Mouse (Mus musculus): ENCODE measurements around the gene Iqca.

Gene Iqca

DNA sequence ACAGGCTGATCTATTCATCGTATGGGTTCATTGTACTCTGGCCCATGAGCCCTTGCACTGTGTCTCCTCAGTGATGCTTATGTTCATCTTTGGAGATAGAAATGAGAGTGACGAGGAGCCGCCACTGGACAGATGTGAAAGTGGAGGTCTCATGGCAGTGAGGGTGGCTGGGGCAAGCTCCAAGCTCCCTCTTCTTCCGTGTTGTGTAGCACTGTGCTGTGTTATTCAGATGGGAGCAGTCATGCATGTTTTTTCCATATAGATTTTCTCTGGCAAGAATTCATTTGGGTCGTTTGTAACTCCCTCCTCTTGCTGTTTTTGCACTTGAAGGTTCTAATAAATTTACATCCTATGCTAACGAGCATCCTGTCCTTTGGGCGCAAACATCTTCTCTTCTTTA lies 21.2 kb downstream of the Iqca start:
- DNase-seq: no peak

DNA sequence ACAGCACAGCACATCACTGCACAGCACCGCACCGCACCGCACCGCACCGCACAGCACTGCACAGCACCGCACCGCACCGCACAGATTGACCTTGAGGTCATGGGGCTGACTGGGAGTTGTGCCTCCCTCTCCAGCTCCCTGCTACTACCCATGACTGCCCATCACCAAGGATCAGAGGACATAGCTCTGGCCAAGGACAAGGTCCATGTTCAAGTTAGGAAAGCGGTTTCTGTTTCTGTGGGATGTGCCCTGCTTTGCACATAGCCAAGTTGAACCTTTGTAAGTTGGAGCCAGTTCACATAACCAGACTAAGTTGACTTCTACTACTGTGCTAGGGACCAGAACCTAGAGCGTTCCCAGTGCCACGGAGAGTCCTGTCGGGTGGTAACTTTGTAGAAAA lies 28.6 kb downstream of the Iqca start:
- no peak for DNase-seq

DNA sequence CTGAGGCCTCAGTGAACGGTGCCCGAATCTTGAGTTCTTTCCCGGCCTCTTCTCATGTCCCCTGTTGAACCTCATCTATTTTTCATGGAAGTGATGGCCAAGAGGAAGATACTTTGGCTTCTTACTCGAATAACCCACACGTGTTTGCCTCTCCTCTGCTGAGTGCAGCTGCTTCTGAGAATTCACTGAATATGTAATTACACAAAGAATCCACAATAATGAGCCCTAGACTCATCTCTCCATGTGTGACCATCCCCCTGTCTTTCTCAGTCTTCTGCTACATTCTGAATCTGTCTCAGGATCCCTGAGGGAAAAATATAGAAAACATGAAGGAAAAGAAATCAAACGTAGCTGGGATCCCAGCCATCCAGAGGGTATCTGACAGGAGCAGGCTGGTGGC lies 32.5 kb downstream of the Iqca start:
- DNase-seq: no peak

DNA sequence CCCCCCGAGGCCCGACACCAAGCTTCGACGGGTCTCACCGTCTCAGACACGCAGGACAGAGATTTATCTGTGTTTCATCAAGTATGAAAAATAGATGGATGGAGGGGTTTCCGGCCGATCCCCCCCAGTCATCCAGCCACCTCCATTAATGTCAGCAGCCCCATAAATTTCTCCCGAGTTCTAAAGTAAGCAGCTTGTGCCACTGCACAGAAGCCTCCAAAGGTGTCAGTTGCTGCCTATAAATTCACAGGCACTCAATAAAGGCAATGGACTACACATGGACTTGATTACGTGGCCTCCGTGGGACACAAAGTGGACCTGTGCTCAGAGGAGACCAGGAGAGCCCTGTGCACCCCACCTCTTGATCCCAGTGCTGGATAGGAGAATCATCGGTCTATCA lies 34.0 kb downstream of the Iqca start:
- no peak for DNase-seq

DNA sequence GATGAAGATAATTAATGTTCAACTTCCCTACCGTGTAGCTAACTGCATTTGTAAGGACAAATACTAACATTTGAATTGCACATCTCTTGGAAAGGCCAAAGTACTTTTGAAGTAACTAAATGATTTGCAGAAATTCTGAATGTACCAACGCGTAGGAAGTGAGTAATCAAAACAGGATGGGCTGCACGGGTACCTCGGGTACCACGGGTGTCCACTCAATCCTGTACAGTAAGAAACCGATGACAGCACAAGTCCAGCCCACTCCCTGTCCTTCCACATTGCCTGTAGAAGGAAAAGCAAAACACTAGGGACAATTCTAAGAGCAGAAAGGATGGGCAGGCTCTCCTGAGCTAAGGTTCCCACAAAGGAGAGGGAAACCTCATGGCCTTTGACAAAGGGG lies 36.0 kb downstream of the Iqca start:
- DNase-seq: no peak

DNA sequence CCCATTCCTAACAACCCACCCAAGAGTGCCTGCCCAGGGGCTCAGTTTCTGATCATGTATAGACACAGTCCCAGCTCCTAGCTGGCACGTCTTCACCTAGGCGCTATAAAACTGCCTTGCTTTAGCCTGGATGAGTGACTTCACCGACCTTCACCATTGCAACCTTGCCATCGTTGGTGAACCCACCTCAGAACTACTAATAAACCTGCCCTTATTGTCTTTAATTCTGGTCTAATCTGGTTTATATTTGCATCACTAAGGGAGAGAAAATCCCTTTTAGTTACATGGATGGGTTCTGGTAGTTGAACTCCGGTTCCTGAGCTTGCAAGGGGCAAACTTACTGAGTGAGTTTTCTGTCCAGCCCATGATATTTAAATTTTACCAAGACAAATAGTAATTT lies 38.6 kb downstream of the Iqca start:
- no peak for DNase-seq

DNA sequence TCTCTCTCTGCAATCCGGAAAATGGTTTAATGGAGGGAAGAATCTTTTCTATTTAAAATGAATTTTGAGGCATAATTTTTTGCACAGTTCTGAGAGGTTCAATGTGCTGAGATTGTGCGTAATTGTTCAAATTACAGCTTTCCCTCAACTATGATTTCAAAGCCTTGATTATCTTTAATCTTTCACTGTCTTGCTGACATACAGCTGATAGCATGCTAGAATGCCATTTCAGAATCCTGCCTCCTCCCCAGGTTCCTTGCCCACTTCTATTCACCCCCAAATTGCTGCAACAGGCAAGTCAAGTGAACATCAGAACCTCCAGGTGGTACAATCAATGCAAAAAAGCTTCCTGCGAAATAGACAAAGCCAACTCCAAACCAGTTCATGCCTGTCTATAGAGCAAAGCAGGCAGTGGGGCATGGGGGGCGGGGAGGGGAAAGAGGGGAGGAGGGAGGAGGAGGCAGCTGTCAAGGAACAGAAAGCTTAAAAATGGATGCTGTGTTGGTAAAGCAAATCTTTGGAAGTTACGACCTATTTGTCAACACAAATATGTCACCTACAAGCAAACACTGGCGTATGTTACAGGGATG lies 39.5 kb downstream of the Iqca start:
- no peak for DNase-seq

DNA sequence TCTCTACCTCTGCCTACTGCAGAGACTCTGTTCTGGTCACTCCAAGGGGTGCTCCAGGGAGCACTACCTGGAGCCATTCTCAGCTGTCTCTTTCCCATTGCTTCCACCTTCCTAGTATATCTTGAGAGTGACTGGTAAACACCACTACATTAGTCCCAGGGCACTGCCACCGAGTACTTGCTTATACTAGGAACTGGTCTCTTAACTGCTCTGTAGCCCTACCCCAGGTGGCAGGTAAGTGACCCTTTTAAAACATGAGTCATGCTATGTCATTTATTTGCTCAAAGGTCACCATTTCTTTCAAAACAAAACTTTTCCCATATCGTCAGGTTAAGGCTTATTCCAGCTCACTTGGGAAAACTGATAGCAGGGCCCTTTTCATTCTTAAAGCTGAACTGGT lies 40.5 kb downstream of the Iqca start:
- DNase-seq: no peak

DNA sequence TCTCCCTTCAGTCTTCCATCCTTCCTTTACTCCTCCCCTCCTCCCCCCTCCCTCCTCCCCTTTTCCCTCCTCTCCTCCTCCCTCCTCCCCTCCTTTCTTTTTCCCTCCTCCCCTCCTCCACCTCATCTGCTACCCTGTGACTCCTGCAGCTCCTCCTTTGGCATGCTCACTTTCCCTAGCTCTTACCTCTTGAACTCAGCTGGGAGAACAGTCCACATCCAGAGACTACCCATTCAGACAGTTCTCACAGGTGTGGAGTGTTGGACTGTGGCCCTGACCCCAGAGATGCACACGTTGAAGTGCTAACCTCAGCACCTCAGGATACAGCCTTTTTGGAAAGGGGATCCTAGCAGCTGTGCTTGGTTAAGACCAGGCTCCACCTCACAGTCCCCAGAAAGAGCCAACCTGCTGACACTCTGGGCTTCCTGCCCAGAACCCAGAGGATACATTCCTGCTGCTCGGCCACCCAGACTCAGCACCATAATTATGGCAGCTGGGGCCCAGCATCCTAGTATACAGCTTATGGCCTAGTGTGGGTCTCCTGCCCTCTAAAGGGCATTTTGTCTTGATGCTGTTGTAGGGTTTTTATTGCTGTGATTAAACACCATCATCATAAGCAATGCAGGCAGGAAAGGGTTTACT lies 41.9 kb downstream of the Iqca start:
- no peak for DNase-seq

DNA sequence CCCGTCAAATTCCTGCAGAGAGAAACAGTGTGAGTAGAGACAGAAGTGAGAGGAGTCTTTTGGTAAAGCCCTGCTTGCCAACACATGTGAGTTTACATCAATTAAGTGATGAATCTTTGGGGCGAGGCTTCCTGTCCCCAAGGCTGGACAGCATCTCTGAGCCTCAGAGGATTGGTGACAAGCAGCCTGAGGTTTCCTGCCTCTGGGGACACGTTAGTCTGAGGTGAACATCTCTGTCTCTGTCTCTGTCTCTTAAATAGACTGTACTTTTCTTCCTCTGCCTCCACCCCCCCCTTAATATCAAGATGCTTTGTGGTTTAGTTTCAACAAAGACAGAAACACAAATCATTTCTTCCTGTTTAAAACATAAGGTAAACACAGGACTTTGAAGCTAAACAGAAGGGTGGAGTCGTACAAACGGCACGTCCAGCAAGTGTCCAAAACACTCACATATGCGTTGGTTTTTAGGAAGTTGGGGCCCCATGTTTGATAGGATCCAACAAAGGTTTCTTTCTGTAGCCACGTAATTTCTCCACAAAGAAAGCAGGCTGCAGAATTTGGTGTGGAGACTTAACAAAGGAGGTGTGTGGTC lies 49.2 kb downstream of the Iqca start:
- no peak for DNase-seq

DNA sequence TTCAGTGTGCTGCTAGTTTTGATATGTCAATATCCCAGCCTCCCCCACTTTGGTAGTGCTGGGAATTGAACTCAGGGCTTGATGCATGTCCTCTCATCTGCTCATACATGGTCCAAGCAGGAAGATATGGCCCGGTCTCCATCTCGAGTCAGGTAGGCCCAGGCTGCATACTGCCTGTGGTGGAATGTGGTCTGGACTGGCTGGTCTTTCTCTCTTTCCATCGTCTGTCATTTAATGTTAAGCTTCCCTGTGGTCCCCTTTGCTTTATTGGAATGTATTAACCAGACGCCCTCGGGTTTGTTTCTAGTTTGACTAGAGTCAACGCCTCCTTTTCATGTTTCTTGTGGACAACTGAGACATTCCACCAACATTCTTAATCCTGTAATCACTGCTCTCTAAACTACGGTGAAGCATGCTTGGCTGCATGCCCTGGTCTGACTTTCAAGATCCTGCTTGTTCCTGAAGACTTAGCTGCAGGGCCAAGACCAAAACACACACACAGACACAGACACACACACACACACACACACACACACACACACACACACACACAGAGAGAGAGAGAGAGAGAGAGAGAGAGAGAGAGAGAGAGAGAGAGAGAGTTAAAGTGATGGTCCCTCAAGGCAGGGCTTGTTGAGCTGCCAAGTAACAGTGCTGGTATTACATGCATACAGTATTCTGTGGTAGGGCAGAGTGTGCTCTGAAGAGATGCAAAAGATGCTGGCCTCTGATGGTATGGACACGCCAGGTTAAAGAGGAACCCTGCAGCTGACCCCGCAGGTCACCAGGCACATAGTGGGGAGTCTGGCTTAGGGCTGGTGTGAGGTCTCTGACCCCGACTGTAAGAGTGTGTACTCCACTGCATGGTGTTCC lies 52.6 kb downstream of the Iqca start:
- DNase-seq: no peak

DNA sequence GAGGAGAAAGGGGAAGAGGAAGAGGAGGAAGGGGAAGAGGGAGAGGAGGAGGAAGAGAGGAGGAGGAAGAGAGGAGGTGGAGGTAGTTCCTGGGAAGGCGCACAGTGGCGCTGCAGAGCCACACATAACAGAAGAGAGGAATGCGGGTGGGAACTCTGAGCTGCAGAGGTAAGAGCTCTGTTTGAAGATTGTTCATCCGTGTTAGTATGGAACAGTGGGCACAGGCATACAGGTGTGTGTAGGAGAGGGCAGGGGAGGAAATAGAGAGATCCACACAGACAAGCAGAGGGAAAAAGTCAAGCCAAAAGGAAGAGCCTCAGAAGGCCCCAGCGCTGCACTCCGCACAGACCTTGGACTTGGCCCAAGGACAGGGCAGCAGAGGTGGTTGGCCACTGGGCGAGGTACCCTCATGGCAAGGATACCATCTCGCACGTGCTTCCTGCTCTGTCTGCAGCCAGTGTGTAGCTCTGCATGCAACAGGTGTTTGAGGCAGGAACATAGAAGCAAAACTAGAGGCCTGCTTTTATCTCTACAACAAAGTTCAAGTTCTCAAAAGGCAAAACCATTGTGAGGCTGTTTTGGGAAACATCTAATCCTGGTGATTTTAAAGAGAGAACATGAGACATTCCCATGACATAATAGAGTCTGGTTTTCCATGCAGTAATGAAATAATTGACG lies 60.2 kb downstream of the Iqca start:
- DNase-seq: no peak

DNA sequence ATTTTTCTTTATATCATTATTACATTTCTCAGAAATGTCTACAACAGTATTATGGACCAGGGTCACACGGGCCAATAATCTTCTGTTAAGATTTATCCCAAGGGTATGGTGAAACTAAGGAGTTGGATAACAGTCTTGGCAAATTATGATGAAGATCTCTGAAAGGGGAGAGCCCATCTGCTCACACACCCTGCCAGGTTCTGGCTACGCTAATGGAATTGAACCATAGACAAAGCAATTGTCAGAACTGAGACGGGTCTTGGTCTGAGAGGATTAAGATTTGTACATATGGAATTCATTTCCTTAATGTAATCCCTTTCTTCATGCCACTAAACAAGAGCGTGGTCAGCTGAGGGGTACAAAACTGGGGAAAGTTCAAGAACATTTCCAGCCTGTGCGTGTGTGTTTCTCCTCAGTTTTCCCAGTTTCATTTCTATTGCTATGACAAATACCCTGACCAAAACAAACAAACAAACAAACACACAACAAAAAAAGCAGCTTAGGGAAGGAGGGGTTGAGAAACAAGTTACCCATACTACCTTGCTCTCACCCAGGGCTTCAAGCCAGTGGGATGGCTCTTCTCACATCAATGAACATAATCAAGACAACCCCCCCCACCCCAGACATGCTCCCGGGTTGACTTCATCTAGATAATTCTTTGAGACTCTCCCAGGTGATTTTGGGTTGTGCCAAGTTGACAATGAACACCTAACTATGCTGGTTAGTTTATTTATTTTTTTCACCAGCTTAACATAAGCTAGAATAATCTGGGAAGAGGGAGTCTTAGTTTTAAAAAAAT lies 64.8 kb downstream of the Iqca start:
- DNase-seq: no peak

DNA sequence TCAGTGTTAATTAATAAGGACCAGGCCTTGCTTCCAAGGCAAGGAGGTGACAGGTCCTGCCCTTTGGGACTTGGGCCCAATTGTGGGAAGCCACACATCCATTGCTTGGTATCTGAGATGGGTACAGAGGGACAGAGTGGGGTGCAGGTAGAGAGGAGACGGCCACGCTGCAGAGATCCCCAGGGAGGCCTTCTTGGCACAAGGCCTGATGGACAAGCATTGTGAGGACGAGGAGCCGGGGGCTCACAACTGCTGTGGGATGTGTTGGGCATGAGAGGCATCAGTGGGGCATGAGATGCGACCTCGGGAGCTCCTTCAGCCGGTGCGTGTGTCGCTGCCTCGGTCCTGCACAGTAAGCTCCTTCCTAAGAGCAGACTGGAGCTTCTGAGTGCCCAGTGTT lies 66.7 kb downstream of the Iqca start:
- DNase-seq: no peak

DNA sequence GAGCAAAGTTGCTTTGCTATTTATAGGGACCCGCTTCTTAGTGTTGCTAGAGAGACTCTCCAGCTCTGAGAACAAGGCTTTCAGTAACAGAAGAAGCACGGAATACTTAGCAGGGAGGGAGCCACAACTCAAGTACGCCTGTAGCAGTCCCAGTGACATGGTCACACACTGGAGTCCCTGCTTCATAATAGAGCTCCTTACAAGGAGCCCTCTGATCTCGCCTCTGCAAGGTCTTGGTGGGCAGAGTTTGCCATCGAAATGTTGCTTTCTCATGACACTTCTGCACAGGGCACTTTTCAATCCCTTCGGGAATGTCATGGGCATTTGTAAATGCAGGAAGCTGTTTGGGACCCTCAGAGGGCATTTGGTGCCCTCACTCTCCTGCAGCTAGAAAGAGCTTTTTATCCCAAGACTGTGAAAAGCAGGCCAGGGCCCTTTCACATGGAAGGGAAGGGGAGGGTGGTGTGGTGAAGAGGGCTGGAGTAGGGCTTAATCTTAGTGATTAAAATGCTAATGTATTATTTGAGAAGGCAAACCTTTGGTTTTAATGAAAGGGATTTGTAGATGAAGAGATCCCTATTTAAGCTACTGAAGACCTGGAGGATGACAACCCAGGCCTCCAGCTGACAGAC lies 67.6 kb downstream of the Iqca start:
- DNase-seq: no peak

DNA sequence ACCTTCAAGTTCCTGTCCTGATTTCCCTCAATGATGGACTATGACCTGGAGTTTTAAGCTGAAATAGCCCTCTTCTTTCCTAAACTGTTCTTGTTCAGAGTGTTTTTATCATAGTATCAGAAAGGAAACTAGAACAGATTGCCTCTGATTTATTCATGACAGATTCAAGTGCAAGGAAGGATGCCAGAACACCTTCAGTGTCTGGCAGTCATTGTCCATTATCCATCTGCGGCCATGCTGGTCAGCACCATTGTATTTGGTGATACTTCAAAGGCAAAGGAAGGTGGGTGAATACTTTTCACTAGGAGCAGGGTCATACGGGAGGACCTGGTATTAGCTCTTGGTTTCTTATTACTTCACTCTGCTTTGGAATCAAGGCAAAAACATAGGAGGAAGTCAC lies 76.9 kb downstream of the Iqca start:
- DNase-seq: no peak

DNA sequence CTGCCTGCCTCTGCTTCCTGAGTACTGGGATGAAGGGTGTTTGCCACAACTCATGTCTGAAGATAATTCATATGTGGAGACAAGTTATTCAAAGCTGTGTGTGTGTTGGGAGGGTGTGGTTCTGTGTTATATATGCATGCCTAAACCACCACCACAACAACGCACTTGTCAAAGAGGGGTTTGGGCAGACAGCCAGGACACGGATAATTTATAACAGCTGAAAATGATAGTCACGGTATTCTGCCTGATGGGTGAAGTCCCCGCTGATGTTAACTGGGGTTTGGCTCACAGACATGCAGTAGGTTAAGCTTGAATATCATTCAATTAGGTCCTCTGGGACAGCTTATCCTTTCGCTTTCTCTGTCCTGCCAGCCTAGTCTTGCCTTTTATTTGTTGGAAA lies 78.4 kb downstream of the Iqca start:
- no peak for DNase-seq

DNA sequence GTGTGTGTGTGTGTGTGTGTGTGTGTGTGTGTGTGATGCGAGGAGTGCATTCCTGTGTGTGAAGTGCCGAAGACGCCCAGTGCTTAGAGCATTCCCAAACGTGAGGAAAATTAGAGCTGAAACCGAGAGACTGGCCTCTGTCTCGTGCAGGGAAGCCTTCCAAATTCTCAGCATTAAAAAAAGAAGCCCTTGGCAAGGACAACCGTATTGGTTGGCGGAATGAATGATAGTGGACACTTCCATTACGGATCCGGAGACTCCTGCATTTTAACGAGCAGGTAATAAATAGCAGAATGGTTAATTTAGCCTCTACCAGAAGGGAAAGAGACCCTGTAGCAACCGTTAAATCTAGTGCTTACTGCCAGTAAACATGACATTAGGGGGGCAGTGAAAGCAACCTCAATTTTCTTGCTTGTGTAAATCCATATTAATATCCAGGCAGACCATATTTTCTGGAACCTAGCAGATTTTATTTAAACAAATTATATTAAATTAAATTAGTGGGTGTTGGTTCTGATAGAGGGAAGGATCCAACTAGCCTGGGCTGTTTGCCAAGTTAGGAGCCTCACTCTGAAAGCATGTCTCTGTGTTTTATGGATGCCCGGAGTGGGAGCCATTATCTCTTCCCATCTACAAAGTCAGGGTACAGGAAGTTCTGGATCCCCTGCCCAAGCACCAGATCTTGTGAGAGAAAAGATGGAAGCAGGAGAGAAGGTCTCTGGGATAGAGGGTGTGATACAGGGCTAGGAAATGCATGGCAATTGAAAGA lies 81.2 kb downstream of the Iqca start:
- DNase-seq: no peak

DNA sequence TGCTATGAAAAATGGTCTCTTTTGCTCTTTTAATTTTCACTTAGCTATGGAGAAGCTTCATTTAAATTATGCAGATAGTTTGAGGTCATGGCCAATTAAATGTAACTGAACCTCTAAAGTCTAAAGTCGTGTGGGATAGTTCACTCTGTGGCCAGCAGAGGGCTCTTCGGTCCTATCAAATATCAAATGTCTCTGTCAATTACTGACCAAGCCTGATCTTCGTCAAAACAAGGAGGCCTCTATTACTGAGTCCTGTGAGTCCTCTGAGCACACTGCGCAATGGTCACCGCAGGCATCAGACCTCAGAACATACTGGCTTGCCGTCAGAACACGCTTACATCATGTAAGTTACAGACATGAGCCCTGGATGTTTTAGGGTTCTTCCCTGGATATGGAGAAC lies 92.6 kb downstream of the Iqca start:
- peak; percentile 39 for DNase-seq

DNA sequence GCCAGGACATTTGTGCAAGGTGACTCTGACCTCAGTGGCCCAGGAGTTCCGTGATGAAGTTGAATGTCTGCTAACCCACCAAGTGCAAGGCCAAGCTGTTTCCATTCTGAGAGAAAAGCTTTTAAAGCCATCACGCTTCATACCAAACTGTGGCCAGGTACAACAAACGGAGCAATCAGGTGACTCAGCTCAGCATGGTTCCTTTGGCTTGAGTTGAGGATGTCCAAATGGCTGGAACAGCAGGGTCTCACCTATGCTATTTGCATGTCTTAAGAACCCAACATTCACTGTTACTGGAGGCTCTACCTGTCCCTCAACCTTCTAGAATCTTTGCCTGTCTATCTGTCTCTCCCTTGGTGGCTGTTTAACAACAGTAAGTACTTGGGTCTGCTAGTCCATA lies 93.1 kb downstream of the Iqca start:
- no peak for DNase-seq

DNA sequence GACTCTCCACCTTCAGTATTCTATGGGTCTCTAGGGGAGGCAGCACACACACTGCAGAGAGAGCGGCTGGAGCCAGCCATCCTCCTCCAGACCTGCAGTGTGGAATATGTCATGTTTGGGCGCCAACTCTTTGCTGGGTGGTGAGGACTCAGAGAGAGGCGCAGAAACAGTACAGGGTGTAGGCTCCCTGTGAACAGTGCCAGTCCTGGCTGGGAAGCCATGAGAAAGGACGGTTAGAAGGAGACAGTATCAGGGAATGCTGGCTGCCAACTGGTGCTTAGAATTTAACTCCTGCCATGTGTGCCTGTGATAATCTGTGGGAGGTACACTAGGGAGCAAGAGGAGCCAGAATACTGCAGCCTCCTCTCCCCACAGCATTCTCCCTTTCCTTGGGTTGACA lies 98.2 kb downstream of the Iqca start:
- no peak for DNase-seq
